Mouse (Mus musculus) kidney, embryonic 15.5 days (tissue): ENCODE results near the gene Tcap. TPM values are rescaled to one million over a fixed set of nuclear protein-coding genes. Genes with fewer than 3 reads are reported as not detected.

ENCODE experiments used
- ATAC-seq: fragments of 200-750 bp; cut with Nextera tagmentation; replicated peaks from 2 replicates; pipeline ENCODE4 v1.8.0; 2017; ENCODE audit warnings: moderate TSS enrichment; ENCODE audit not compliant: low FRiP score
- H3K27ac ChIP-seq: fragments of 300-500 bp; sonication (generic); 2 replicates; pipeline ENCODE4 v1.5.1; 2015; ENCODE audit warnings: mild to moderate bottlenecking, inconsistent platforms
- H3K27me3 ChIP-seq: fragments of 300-500 bp; sonication (generic); 2 replicates; pipeline ENCODE4 v1.6.1; 2015; ENCODE audit warnings: inconsistent platforms
- H3K36me3 ChIP-seq: fragments of 300-500 bp; sonication (generic); 2 replicates; pipeline ENCODE4 v1.6.1; 2015; ENCODE audit warnings: inconsistent platforms
- H3K4me1 ChIP-seq: fragments of 300-500 bp; sonication (generic); 2 replicates; pipeline ENCODE4 v1.6.1; 2015; ENCODE audit warnings: inconsistent platforms
- H3K4me2 ChIP-seq: fragments of 300-500 bp; sonication (generic); 2 replicates; pipeline ENCODE4 v1.6.1; 2015; ENCODE audit warnings: moderate library complexity, mild to moderate bottlenecking, inconsistent platforms
- H3K4me3 ChIP-seq: fragments of 300-500 bp; sonication (generic); replicated peaks from 2 replicates; pipeline ENCODE4 v1.5.1; 2015; ENCODE audit warnings: mild to moderate bottlenecking, inconsistent platforms
- H3K9ac ChIP-seq: fragments of 300-500 bp; sonication (generic); 2 replicates; pipeline ENCODE4 v1.6.1; 2015; ENCODE audit warnings: mild to moderate bottlenecking, inconsistent platforms
- H3K9me3 ChIP-seq: fragments of 300-500 bp; sonication (generic); replicated peaks from 2 replicates; pipeline ENCODE4 v1.6.1; 2016; ENCODE audit warnings: inconsistent platforms
- WGBS: fragments of 180-500 bp; shearing (Covaris S2); methylation state at CpG from one replicate; pipeline ENCODE4 v1.1.7; 2015; ENCODE audit warnings: mixed read lengths; 5-methylcytosine and 5-hydroxymethylcytosine counted together
- polyA plus RNA-seq: library from polyadenylated mRNA; unstranded; fragments of >200 nt; fragmentation: Nextera tagmentation; extraction: Ambion mirVana; gene quantifications from 2 replicates; pipeline ENCODE4 v1.2.1, GENCODE M21; 2015

The Tcap gene
- polyA plus RNA-seq, 1 experiment from 2014 or later, result 2.5 TPM

GRCm38 (mm10) chr11:98357396-98358160 is 26.0 kb upstream of the Tcap start:
- 6% methylated on average over 13 of the region's 13 CpGs for WGBS
- H3K27me3 ChIP-seq, result peaks cover 22% of the 10 kb centered on the region
- ATAC-seq, result 0 out of 2 replicates have a peak, but pooled peaks have one; percentile 21

GRCm38 (mm10) chr11:98358161-98359083 is 25.2 kb upstream of the Tcap start, which contains the start of gene Stard3:
TSS of gene Stard3 (plus strand) at chr11:98358368.
- peak within 1 kb of the TSS; percentile 62 for H3K9ac ChIP-seq
- peaks cover 14% of the 10 kb centered on the region for H3K27me3 ChIP-seq
- H3K27ac ChIP-seq, result peak within 1 kb of the TSS; percentile 96
- WGBS, result under 1% methylated on average over 59 of the region's 60 CpGs
- peak within 1 kb of the TSS; percentile 73 for H3K4me3 ChIP-seq
- no peaks in the 10 kb centered on the region for H3K36me3 ChIP-seq
- H3K9me3 ChIP-seq, result no peaks in the 10 kb centered on the region
- H3K4me2 ChIP-seq, result peak within 1 kb of the TSS; percentile 81
- peaks cover 71% of the 10 kb centered on the region for H3K4me1 ChIP-seq
- peak; percentile 85 for ATAC-seq

More at GRCm38 (mm10) chr11:98357396-98358160, 26.0 kb upstream of the Tcap start:
- H3K4me3 ChIP-seq, result peak overlapping the region; percentile 73
- peak overlapping the region; percentile 42 for H3K9ac ChIP-seq
- peaks cover 71% of the 10 kb centered on the region for H3K4me1 ChIP-seq
- peak overlapping the region; percentile 96 for H3K27ac ChIP-seq
- H3K9me3 ChIP-seq, result no peaks in the 10 kb centered on the region
- H3K4me2 ChIP-seq, result peak overlapping the region; percentile 81
- H3K36me3 ChIP-seq, result no peaks in the 10 kb centered on the region

GRCm38 (mm10) chr11:98360866-98361521 is 22.6 kb upstream of the Tcap start:
- Histone ChIP-seq H3K9ac (no peak overlapping the region), H3K4me1 (peaks cover 55% of the 10 kb centered on the region)

GRCm38 (mm10) chr11:98363817-98364216 is 19.8 kb upstream of the Tcap start:
- Histone ChIP-seq H3K27ac (no peak overlapping the region), H3K9ac (no peak overlapping the region)

More at GRCm38 (mm10) chr11:98360866-98361521, 22.6 kb upstream of the Tcap start:
- no peak for ATAC-seq
- Histone ChIP-seq H3K4me2 (peak overlapping the region; percentile 81), H3K9me3 (no peaks in the 10 kb centered on the region), H3K4me3 (no peak overlapping the region), H3K27ac (peak overlapping the region; percentile 72), H3K36me3 (no peaks in the 10 kb centered on the region), H3K27me3 (no peaks in the 10 kb centered on the region)
- 48% methylated on average over 9 of the region's 9 CpGs for WGBS

GRCm38 (mm10) chr11:98364410-98364809 is 19.2 kb upstream of the Tcap start:
- Histone ChIP-seq H3K4me3 (no peak overlapping the region), H3K27ac (no peak overlapping the region), H3K9ac (no peak overlapping the region), H3K4me1 (peaks cover 36% of the 10 kb centered on the region), H3K36me3 (no peaks in the 10 kb centered on the region), H3K27me3 (no peaks in the 10 kb centered on the region), H3K4me2 (no peak overlapping the region), H3K9me3 (no peaks in the 10 kb centered on the region)
- ATAC-seq, result no peak
- WGBS, result 98% methylated on average over 5 of the region's 5 CpGs

More at GRCm38 (mm10) chr11:98363817-98364216, 19.8 kb upstream of the Tcap start:
- 82% methylated on average over 5 of the region's 5 CpGs for WGBS
- Histone ChIP-seq H3K9me3 (no peaks in the 10 kb centered on the region), H3K4me1 (peaks cover 42% of the 10 kb centered on the region), H3K4me2 (no peak overlapping the region), H3K4me3 (no peak overlapping the region), H3K27me3 (no peaks in the 10 kb centered on the region), H3K36me3 (no peaks in the 10 kb centered on the region)
- no peak for ATAC-seq

GRCm38 (mm10) chr11:98366290-98366689 is 17.3 kb upstream of the Tcap start:
- Histone ChIP-seq H3K4me1 (peaks cover 17% of the 10 kb centered on the region), H3K4me3 (no peak overlapping the region), H3K36me3 (no peaks in the 10 kb centered on the region), H3K27me3 (no peaks in the 10 kb centered on the region), H3K9ac (no peak overlapping the region), H3K27ac (no peak overlapping the region), H3K4me2 (no peak overlapping the region), H3K9me3 (no peaks in the 10 kb centered on the region)
- ATAC-seq, result no peak
- 76% methylated on average over 10 of the region's 10 CpGs for WGBS

GRCm38 (mm10) chr11:98367171-98367862 is 16.3 kb upstream of the Tcap start:
- Histone ChIP-seq H3K4me2 (no peak overlapping the region), H3K27ac (0 out of 2 replicates have a peak overlapping the region, but pooled peaks have one; percentile 32), H3K9me3 (no peaks in the 10 kb centered on the region), H3K9ac (no peak overlapping the region), H3K36me3 (no peaks in the 10 kb centered on the region), H3K4me1 (peaks cover 17% of the 10 kb centered on the region), H3K4me3 (no peak overlapping the region), H3K27me3 (no peaks in the 10 kb centered on the region)
- WGBS, result 75% methylated on average over 10 of the region's 10 CpGs
- no peak for ATAC-seq

GRCm38 (mm10) chr11:98367863-98368186 is 15.8 kb upstream of the Tcap start:
- Histone ChIP-seq H3K9me3 (no peaks in the 10 kb centered on the region), H3K4me1 (peaks cover 15% of the 10 kb centered on the region), H3K4me3 (no peak overlapping the region), H3K4me2 (no peak overlapping the region), H3K27ac (no peak overlapping the region), H3K36me3 (no peaks in the 10 kb centered on the region), H3K9ac (no peak overlapping the region), H3K27me3 (no peaks in the 10 kb centered on the region)
- 78% methylated on average over 7 of the region's 7 CpGs for WGBS
- no peak for ATAC-seq

- no peak overlapping the region for H3K4me3 ChIP-seq
- ATAC-seq, result no peak
- H3K9ac ChIP-seq, result no peak overlapping the region
- H3K36me3 ChIP-seq, result peaks cover 9% of the 10 kb centered on the region; the same call in 1 of the 2 replicates
- H3K4me2 ChIP-seq, result no peak overlapping the region
- peaks cover 15% of the 10 kb centered on the region for H3K4me1 ChIP-seq
- WGBS, result 79% methylated on average over 6 of the region's 6 CpGs
- H3K27ac ChIP-seq, result no peak overlapping the region
- no peaks in the 10 kb centered on the region for H3K9me3 ChIP-seq
- H3K27me3 ChIP-seq, result no peaks in the 10 kb centered on the region
These were observed 14.3 kb upstream of the Tcap start for GRCm38 (mm10) chr11:98369337-98369736.

GRCm38 (mm10) chr11:98370588-98370987 is 13.0 kb upstream of the Tcap start:
- WGBS, result 81% methylated on average over 2 of the region's 2 CpGs
- H3K27ac ChIP-seq, result no peak overlapping the region
- H3K4me2 ChIP-seq, result no peak overlapping the region
- H3K9me3 ChIP-seq, result no peaks in the 10 kb centered on the region
- H3K36me3 ChIP-seq, result peaks cover 21% of the 10 kb centered on the region
- no peak overlapping the region for H3K4me3 ChIP-seq
- no peaks in the 10 kb centered on the region for H3K27me3 ChIP-seq
- no peak for ATAC-seq
- H3K4me1 ChIP-seq, result peaks cover 15% of the 10 kb centered on the region
- H3K9ac ChIP-seq, result no peak overlapping the region

- Histone ChIP-seq H3K27me3 (no peaks in the 10 kb centered on the region), H3K27ac (no peak overlapping the region), H3K36me3 (peaks cover 32% of the 10 kb centered on the region), H3K4me1 (peaks cover 15% of the 10 kb centered on the region), H3K9me3 (no peaks in the 10 kb centered on the region), H3K4me2 (no peak overlapping the region), H3K9ac (no peak overlapping the region), H3K4me3 (no peak overlapping the region)
- WGBS, result 53% methylated on average over 10 of the region's 10 CpGs
- no peak for ATAC-seq
These were observed 11.9 kb upstream of the Tcap start for GRCm38 (mm10) chr11:98371556-98372240.
